Mouse (Mus musculus) stomach, postnatal 0 days (tissue): ENCODE measurements around the gene Ldb2.

ENCODE experiments used
- CTCF ChIP-seq: IDR thresholded peaks from 2 replicates; pipeline ENCODE4 v1.5.1; 2016; ENCODE audit warnings: antibody characterized with exemption, low read depth, mild to moderate bottlenecking, moderate library complexity
- EP300 ChIP-seq: optimal IDR thresholded peaks from 2 replicates; pipeline ENCODE3; 2016; ENCODE audit warnings: antibody characterized with exemption

DNA sequence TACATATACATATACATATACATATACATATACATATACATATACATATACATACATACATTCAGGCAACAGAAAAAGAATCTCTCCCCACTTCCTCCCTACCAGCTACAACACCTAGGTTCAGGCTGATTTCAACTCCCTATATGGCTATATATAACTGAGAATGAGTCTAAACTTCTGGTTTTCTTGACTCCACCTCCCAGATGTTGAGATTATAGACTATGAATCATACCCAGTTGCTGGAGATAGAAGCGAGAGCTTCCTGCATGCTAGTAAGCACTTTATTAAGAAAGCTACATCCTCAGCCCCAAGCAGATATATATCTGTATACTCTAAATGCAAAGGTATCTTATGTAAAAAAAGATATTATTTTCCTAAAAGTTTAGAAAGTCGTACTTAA is 74.0 kb downstream of the Ldb2 start:
- TF ChIP-seq CTCF, result no peak
- TF ChIP-seq EP300, result no peak
